Mouse (Mus musculus) left cerebral cortex, adult 8-10 months (tissue): ENCODE results near the gene Map3k20. TPM values are rescaled to one million over a fixed set of nuclear protein-coding genes. Genes with fewer than 3 reads are reported as not detected.

Experiments used
- DNase-seq, 2 experiments: peaks; one replicate each; pipeline ENCODE4 v3.0.0; 2022; ENCODE audit warnings: low spot score in 2 of 2
- total RNA-seq, 4 experiments: library from RNA; stranded (reverse); gene quantifications; 2 replicates each; pipeline ENCODE4 v1.2.4; 2022

Gene Map3k20
- total RNA-seq, 4 experiments from 2014 or later: 8.7 to 13.5 (median 10.0) TPM

GRCm38 (mm10) chr2:72320661-72321060 is 35.2 kb downstream of the Map3k20 start:
- DNase-seq: no peak

GRCm38 (mm10) chr2:72321591-72321990 is 36.2 kb downstream of the Map3k20 start:
- DNase-seq: no peak

GRCm38 (mm10) chr2:72322681-72323353 is 37.4 kb downstream of the Map3k20 start:
- DNase-seq: no peak

GRCm38 (mm10) chr2:72324436-72324835 is 39.0 kb downstream of the Map3k20 start:
- DNase-seq: no peak

GRCm38 (mm10) chr2:72326491-72326890 is 41.1 kb downstream of the Map3k20 start:
- DNase-seq: no peak

GRCm38 (mm10) chr2:72328435-72328834 is 43.0 kb downstream of the Map3k20 start:
- no peak for DNase-seq

- DNase-seq: no peak
Observed at GRCm38 (mm10) chr2:72330955-72331481, 45.6 kb downstream of the Map3k20 start.

- no peak for DNase-seq
Observed at GRCm38 (mm10) chr2:72332067-72332466, 46.6 kb downstream of the Map3k20 start.

- no peak for DNase-seq
Observed at GRCm38 (mm10) chr2:72333210-72333609, 47.8 kb downstream of the Map3k20 start.

- DNase-seq: no peak
Observed at GRCm38 (mm10) chr2:72336840-72337239, 51.4 kb downstream of the Map3k20 start.

- no peak for DNase-seq
Observed at GRCm38 (mm10) chr2:72345281-72345680, 59.8 kb downstream of the Map3k20 start.

- no peak for DNase-seq
Observed at GRCm38 (mm10) chr2:72351329-72351728, 65.9 kb downstream of the Map3k20 start.

- no peak for DNase-seq
Observed at GRCm38 (mm10) chr2:72351776-72352175, 66.3 kb downstream of the Map3k20 start.

- DNase-seq: no peak
Observed at GRCm38 (mm10) chr2:72352756-72353155, 67.3 kb downstream of the Map3k20 start.

GRCm38 (mm10) chr2:72356471-72356870 is 71.0 kb downstream of the Map3k20 start:
- DNase-seq: no peak

- DNase-seq: no peak
Observed at GRCm38 (mm10) chr2:72361572-72361971, 76.1 kb downstream of the Map3k20 start.

- DNase-seq: no peak
Observed at GRCm38 (mm10) chr2:72363449-72363848, 78.0 kb downstream of the Map3k20 start.

GRCm38 (mm10) chr2:72365930-72366329 is 80.5 kb downstream of the Map3k20 start:
- DNase-seq: no peak

GRCm38 (mm10) chr2:72366503-72366902 is 81.1 kb downstream of the Map3k20 start:
- no peak for DNase-seq

GRCm38 (mm10) chr2:72367850-72368249 is 82.4 kb downstream of the Map3k20 start:
- DNase-seq: no peak

GRCm38 (mm10) chr2:72369140-72369600 is 83.7 kb downstream of the Map3k20 start:
- DNase-seq: no peak

GRCm38 (mm10) chr2:72372136-72372535 is 86.7 kb downstream of the Map3k20 start:
- DNase-seq: no peak

- DNase-seq: no peak
Observed at GRCm38 (mm10) chr2:72374076-72374475, 88.6 kb downstream of the Map3k20 start.
